Mouse (Mus musculus) lung, postnatal 0 days (tissue): ENCODE measurements around the gene Hnf1a.

Source experiments
- CTCF ChIP-seq: IDR thresholded peaks from 2 replicates; pipeline ENCODE4 v1.5.1; 2016; ENCODE audit warnings: antibody characterized with exemption, mild to moderate bottlenecking
- EP300 ChIP-seq: IDR thresholded peaks from 2 replicates; pipeline ENCODE4 v1.6.1; 2016; ENCODE audit warnings: antibody characterized with exemption, mild to moderate bottlenecking, control low read depth

GRCm38 (mm10) chr5:114970824-114971227, at the start of gene Hnf1a:
- no peak for TF ChIP-seq EP300
- no peak for TF ChIP-seq CTCF
